In the genomic region with DNA sequence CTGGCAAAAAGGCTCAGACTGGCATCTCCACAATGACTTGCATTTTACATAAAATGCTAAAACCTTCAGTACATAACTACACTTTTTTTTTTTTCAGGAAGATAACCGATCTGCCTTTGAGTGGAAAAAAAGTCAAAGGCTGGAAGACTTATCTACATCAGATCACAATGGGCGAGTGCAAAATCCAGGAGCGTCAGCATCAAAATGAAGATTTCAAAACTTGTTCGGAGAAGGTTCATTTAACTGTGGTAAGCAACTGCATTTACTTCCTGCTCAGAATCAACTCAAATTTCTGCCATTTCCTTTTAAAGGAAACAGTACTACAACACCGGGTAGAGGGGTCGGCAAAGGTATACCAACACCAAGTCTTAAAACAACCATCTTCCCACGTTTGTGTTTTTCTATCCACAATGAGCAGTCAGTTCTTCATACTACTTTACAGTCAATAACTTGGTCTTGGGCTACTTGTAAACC, we compare ENCODE assay signal across 8 mouse cellular contexts. TPM values are rescaled to one million over a fixed set of nuclear protein-coding genes. Genes with fewer than 3 reads are reported as not detected.
DNase-seq lines count a peak whose midpoint lies in the region; ATAC-seq and TF ChIP-seq lines count a peak whose summit lies in the region.

No protein-coding gene starts in this region.

- H3K36me3 ChIP-seq in thymus, adult 2 months (ENCODE audit: control insufficient read depth, insufficient read depth, low read length): no peaks in the 10 kb centered on the region
- H3K36me3 ChIP-seq in liver, embryonic 11.5 days (ENCODE audit: control insufficient read depth, insufficient read depth, low read length): no peaks in the 10 kb centered on the region

- peak overlapping the region; percentile 98 for H3K9ac ChIP-seq in liver, embryonic 11.5 days (ENCODE audit: low read depth, low read length)

- no peak for ATAC-seq in liver, embryonic 11.5 days (replicated peaks; ENCODE audit: low FRiP score)

- TF ChIP-seq CTCF in cerebellum, adult 2 months (IDR thresholded peaks at IDR 0.05; ENCODE audit: borderline replicate concordance, insufficient read depth, low read depth, low read length): no peak
- no peak for TF ChIP-seq CTCF in thymus, adult 2 months (IDR thresholded peaks at IDR 0.05; ENCODE audit: borderline replicate concordance, control insufficient read depth, extremely low read depth, insufficient read depth, low read length, poor library complexity)

- no peak for TF ChIP-seq POLR2A in cerebellum, adult 2 months (IDR thresholded peaks at IDR 0.05; ENCODE audit: borderline replicate concordance, insufficient read depth, low read length)
- no peak for TF ChIP-seq POLR2A in thymus, adult 2 months (IDR thresholded peaks at IDR 0.05; ENCODE audit: control insufficient read depth, extremely low read depth, insufficient read depth, low read length, poor library complexity)

- 10% methylated on average over 7 of the region's 7 CpGs for WGBS in cerebellum, adult 2 months
- WGBS in thymus, adult 2 months: 1% methylated on average over 7 of the region's 7 CpGs
- WGBS in liver, embryonic 11.5 days: 9% methylated on average over 7 of the region's 7 CpGs

- peak overlapping the region; percentile 72 for H3K4me2 ChIP-seq in liver, embryonic 11.5 days

- no peak for DNase-seq in cerebellum, adult 2 months
- DNase-seq in cerebellum, adult 11-12 months: no peak
- DNase-seq in thymus, adult 2 months: peak; percentile 11
- DNase-seq in thymus, postnatal 36 days: no peak
- DNase-seq in liver, embryonic 11.5 days (ENCODE audit: low spot score): no peak
- DNase-seq in adrenal gland, postnatal 4 days (ENCODE audit: low spot score in 2 of 2): no peak
- no peak for DNase-seq in spleen, adult 18-20 months
- DNase-seq in embryo, embryonic 9.5 days (ENCODE audit: extremely low spot score): no peak

- no peaks in the 10 kb centered on the region for H3K9me3 ChIP-seq in liver, embryonic 11.5 days (ENCODE audit: control insufficient read depth, low read length)

- peaks cover 2% of the 10 kb centered on the region for H3K4me1 ChIP-seq in cerebellum, adult 2 months (ENCODE audit: control insufficient read depth, insufficient read depth, low read length)
- peaks cover 2% of the 10 kb centered on the region for H3K4me1 ChIP-seq in thymus, adult 2 months (replicated peaks; ENCODE audit: control insufficient read depth, insufficient read depth, low read length)
- H3K4me1 ChIP-seq in liver, embryonic 11.5 days (replicated peaks; ENCODE audit: control insufficient read depth, insufficient read depth, low read length): peaks cover 28% of the 10 kb centered on the region

- peak overlapping the region; percentile 79 for H3K4me3 ChIP-seq in cerebellum, adult 2 months (replicated peaks; ENCODE audit: insufficient read depth, low read depth, low read length)
- no peak overlapping the region for H3K4me3 ChIP-seq in thymus, adult 2 months (ENCODE audit: control insufficient read depth, insufficient read depth, low read length)
- H3K4me3 ChIP-seq in liver, embryonic 11.5 days (ENCODE audit: low read depth, low read length): peak overlapping the region; percentile 79

- H3K27me3 ChIP-seq in cerebellum, adult 2 months (ENCODE audit: control insufficient read depth, insufficient read depth, low read length): no peaks in the 10 kb centered on the region
- H3K27me3 ChIP-seq in thymus, adult 2 months (ENCODE audit: control insufficient read depth, insufficient read depth, low read length): no peaks in the 10 kb centered on the region
- no peaks in the 10 kb centered on the region for H3K27me3 ChIP-seq in liver, embryonic 11.5 days (replicated peaks; ENCODE audit: control insufficient read depth, insufficient read depth, low read length)

- no peak overlapping the region for H3K27ac ChIP-seq in cerebellum, adult 2 months (ENCODE audit: insufficient read depth, low read length)
- H3K27ac ChIP-seq in thymus, adult 2 months (ENCODE audit: control insufficient read depth, insufficient read depth, low read length): no peak overlapping the region; the same call in 1 of the 2 replicates
- H3K27ac ChIP-seq in liver, embryonic 11.5 days (ENCODE audit: low read depth, low read length): peak overlapping the region; percentile 99

RNA-seq across cellular contexts. Expression of a gene that starts 1.8 kb away (rescaled TPM):
- 120 and 123 TPM in 2 replicates for polyA plus RNA-seq in cerebellum, adult 2 months (2012; rRNA removed)
- 44.6 and 48.6 TPM in 2 replicates for polyA plus RNA-seq in thymus, adult 2 months (2012; rRNA removed)
- polyA plus RNA-seq in liver, embryonic 11.5 days (2014; fragmentation: Nextera tagmentation; extraction: Ambion mirVana): 78.0 and 80.2 TPM in 2 replicates
- total RNA-seq in adrenal gland, postnatal 4 days (2021): 100 to 1,000 TPM in 1 of 2 experiments, 10 to 100 TPM in 1; 99.1 to 100 TPM

RNA-seq across cellular contexts. Expression of a gene that starts 11.1 kb away (rescaled TPM):
- polyA plus RNA-seq in cerebellum, adult 2 months (2012; rRNA removed): 13.2 and 15.3 TPM in 2 replicates
- 14.0 and 14.5 TPM in 2 replicates for polyA plus RNA-seq in thymus, adult 2 months (2012; rRNA removed)
- polyA plus RNA-seq in liver, embryonic 11.5 days (2014; fragmentation: Nextera tagmentation; extraction: Ambion mirVana): 10.3 and 12.4 TPM in 2 replicates
- total RNA-seq in adrenal gland, postnatal 4 days (2021): 10 to 100 TPM; 18.1 to 20.2 TPM

RNA-seq across cellular contexts. Expression of a gene that starts 11.3 kb away (rescaled TPM):
- polyA plus RNA-seq in cerebellum, adult 2 months (2012; rRNA removed): 2.8 and 2.9 TPM in 2 replicates
- polyA plus RNA-seq in thymus, adult 2 months (2012; rRNA removed): 2.5 and 3.7 TPM in 2 replicates
- polyA plus RNA-seq in liver, embryonic 11.5 days (2014; fragmentation: Nextera tagmentation; extraction: Ambion mirVana): 4.4 and 5.0 TPM in 2 replicates
- 1 to 10 TPM; 7.5 to 7.6 TPM for total RNA-seq in adrenal gland, postnatal 4 days (2021)

RNA-seq across cellular contexts. Expression of a gene that starts 40.0 kb away (rescaled TPM):
- polyA plus RNA-seq in cerebellum, adult 2 months (2012; rRNA removed): 33.6 and 37.4 TPM in 2 replicates
- polyA plus RNA-seq in thymus, adult 2 months (2012; rRNA removed): 19.0 and 26.4 TPM in 2 replicates
- 115 and 119 TPM in 2 replicates for polyA plus RNA-seq in liver, embryonic 11.5 days (2014; fragmentation: Nextera tagmentation; extraction: Ambion mirVana)
- total RNA-seq in adrenal gland, postnatal 4 days (2021): 10 to 100 TPM; 35.4 to 39.2 TPM

RNA-seq across cellular contexts. Expression of a gene that starts 47.3 kb away (rescaled TPM):
- 44.7 and 47.5 TPM in 2 replicates for polyA plus RNA-seq in cerebellum, adult 2 months (2012; rRNA removed)
- 15.4 and 17.4 TPM in 2 replicates for polyA plus RNA-seq in thymus, adult 2 months (2012; rRNA removed)
- 85.8 and 91.9 TPM in 2 replicates for polyA plus RNA-seq in liver, embryonic 11.5 days (2014; fragmentation: Nextera tagmentation; extraction: Ambion mirVana)
- total RNA-seq in adrenal gland, postnatal 4 days (2021): 10 to 100 TPM; 14.4 to 20.4 TPM
